Mouse (Mus musculus) ES-E14 (cell line): ENCODE data around the gene Nanos2. TPM values are rescaled to one million over a fixed set of nuclear protein-coding genes. Genes with fewer than 3 reads are reported as not detected.
A peak's percentile ranks its signal among the peaks of the same experiment; 100 is the strongest.

Experiments
- DNase-seq: peaks from one replicate; pipeline ENCODE4 v3.0.0-alpha.2; 2013; ENCODE audit warnings: low read depth, low spot score
- H3K27ac ChIP-seq: 2 replicates; pipeline ENCODE4 v1.5.1; 2012; ENCODE audit warnings: low read depth, mild to moderate bottlenecking, low read length, moderate library complexity, mixed read lengths; ENCODE audit not compliant: poor library complexity, insufficient read depth, severe bottlenecking
- H3K36me3 ChIP-seq: 2 replicates; pipeline ENCODE4 v1.6.1; 2012; ENCODE audit warnings: mild to moderate bottlenecking, low read length, moderate library complexity, mixed read lengths; ENCODE audit not compliant: control insufficient read depth, poor library complexity, insufficient read depth, severe bottlenecking
- H3K4me1 ChIP-seq, 2 experiments: fragments of 150-350 bp in 1 of 2; sonication (generic) in 1 of 2; 2 replicates each; pipeline ENCODE4 v1.6.1; 2012; ENCODE audit warnings: low read length in 2 of 2, mild to moderate bottlenecking in 1 of 2, mixed read lengths in 1 of 2; ENCODE audit not compliant: control insufficient read depth in 2 of 2, insufficient read depth in 2 of 2, poor library complexity in 1 of 2
- H3K4me3 ChIP-seq, 2 experiments: fragments of 150-350 bp in 1 of 2; sonication (generic) in 1 of 2; 2 replicates each; pipeline ENCODE4 v1.5.1; 2012; ENCODE audit warnings: low read length in 2 of 2, low read depth in 1 of 2, mild to moderate bottlenecking in 1 of 2, mixed read lengths in 1 of 2; ENCODE audit not compliant: insufficient read depth in 1 of 2, poor library complexity in 1 of 2, severe bottlenecking in 1 of 2
- H3K9ac ChIP-seq: 2 replicates; pipeline ENCODE4 v1.6.1; 2012; ENCODE audit warnings: low read depth, mild to moderate bottlenecking, low read length, mixed read lengths; ENCODE audit not compliant: poor library complexity, insufficient read depth, severe bottlenecking
- H3K9me3 ChIP-seq: fragments of 150-350 bp; sonication (generic); 2 replicates; pipeline ENCODE4 v1.6.1; 2012; ENCODE audit warnings: low read depth, mild to moderate bottlenecking, low read length; ENCODE audit not compliant: control insufficient read depth, insufficient read depth
- CHD2 ChIP-seq: IDR thresholded peaks from 2 replicates; pipeline ENCODE4 v1.6.1; 2014; ENCODE audit warnings: mild to moderate bottlenecking, low read depth, low read length, inconsistent platforms
- HCFC1 ChIP-seq: IDR thresholded peaks from 2 replicates; pipeline ENCODE4 v1.6.1; 2012; ENCODE audit warnings: low read length, inconsistent platforms, borderline replicate concordance; ENCODE audit not compliant: insufficient read depth
- MAFK ChIP-seq: IDR thresholded peaks from 2 replicates; pipeline ENCODE4 v1.6.1; 2014; ENCODE audit warnings: mild to moderate bottlenecking, low read depth, low read length, inconsistent platforms; ENCODE audit not compliant: insufficient read depth
- ZC3H11A ChIP-seq: IDR thresholded peaks from 2 replicates; pipeline ENCODE4 v1.6.1; 2012; ENCODE audit warnings: low read depth, mild to moderate bottlenecking, inconsistent platforms, low read length, borderline replicate concordance
- ZNF384 ChIP-seq: IDR thresholded peaks from 2 replicates; pipeline ENCODE4 v1.6.1; 2012; ENCODE audit warnings: low read depth, low read length, inconsistent platforms
- in situ Hi-C, 2 experiments: fragments of 600-800 bp; cut with MboI; formaldehyde crosslinking; loops; one replicate each; pipeline ENCODE4 v1.15.1; 2025; ENCODE audit warnings: low sequenced_read_pairs in 2 of 2, inconsistent platforms in 1 of 2; ENCODE audit not compliant: unreplicated experiment in 2 of 2
- total RNA-seq: library from RNA; depleted of rRNA; stranded (reverse); fragments of 300-350 nt; gene quantifications from 2 replicates; pipeline ENCODE4 v1.2.3, GENCODE M21; 2012; rRNA removed

Gene Nanos2
- total RNA-seq = not detected in 2 replicates

DNA sequence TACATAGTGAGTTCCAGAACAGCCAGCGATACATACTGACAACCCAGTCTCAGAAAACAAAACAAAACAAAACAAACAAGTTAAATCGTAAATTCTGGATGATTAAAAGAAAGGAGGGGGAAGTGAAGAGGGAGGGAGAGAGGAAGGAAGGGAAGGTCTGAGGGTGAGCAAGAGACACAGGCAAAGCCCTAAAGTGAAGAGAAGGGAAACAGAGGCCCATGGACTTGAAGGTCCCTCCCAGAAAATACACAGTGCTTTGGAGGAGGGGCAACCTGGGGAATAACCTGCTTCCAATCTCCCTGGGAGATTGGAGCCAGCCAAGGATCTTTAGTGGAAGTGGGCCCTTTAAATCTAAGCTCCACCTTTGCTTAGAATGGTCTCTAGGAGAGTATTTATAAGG is at the start of gene Nanos2:
Gene Nanos2, plus strand, starts transcription at position 301 of the 400 bp plus-strand sequence.
- Histone ChIP-seq H3K9ac (no peak within 1 kb of the TSS), H3K4me3 (no peak within 1 kb of the TSS), H3K36me3 (no peaks in the 10 kb centered on the region), H3K27ac (no peak within 1 kb of the TSS), H3K4me1 (peaks cover 0 to 3% of the 10 kb centered on the region in 2 experiments; a peak in 1 of 4 replicates), H3K9me3 (no peaks in the 10 kb centered on the region)
- in situ Hi-C loops = no loop called here
- TF ChIP-seq ZC3H11A (no peak), HCFC1 (no peak), MAFK (no peak), CHD2 (no peak), ZNF384 (no peak)
- no peak for DNase-seq

- DNase-seq = no peak
- Histone ChIP-seq H3K9ac (no peak overlapping the region), H3K9me3 (no peaks in the 10 kb centered on the region), H3K4me3 (no peak overlapping the region), H3K36me3 (no peaks in the 10 kb centered on the region), H3K4me1 (peaks cover 0 to 5% of the 10 kb centered on the region in 2 experiments; a peak in 3 of 4 replicates), H3K27ac (no peak overlapping the region)
- TF ChIP-seq MAFK = no peak
- no peak for TF ChIP-seq HCFC1
- TF ChIP-seq ZNF384 = no peak
- no peak for TF ChIP-seq CHD2
- no peak for TF ChIP-seq ZC3H11A
- in situ Hi-C loops = no loop called here
Measured at GRCm38 (mm10) chr7:18942376-18942775, 44.8 kb upstream of the Nanos2 start.

- TF ChIP-seq ZNF384 (no peak), ZC3H11A (no peak), HCFC1 (no peak), CHD2 (no peak), MAFK (no peak)
- no peak for DNase-seq
- in situ Hi-C loops = no loop called here
- Histone ChIP-seq H3K27ac (no peak overlapping the region), H3K4me3 (no peak overlapping the region), H3K9me3 (no peaks in the 10 kb centered on the region), H3K4me1 (peaks cover 0 to 7% of the 10 kb centered on the region in 2 experiments; a peak in 3 of 4 replicates), H3K9ac (no peak overlapping the region), H3K36me3 (no peaks in the 10 kb centered on the region)
Measured at GRCm38 (mm10) chr7:18942815-18943214, 44.4 kb upstream of the Nanos2 start.

- in situ Hi-C loops = no loop called here
- no peak for TF ChIP-seq ZNF384
- TF ChIP-seq HCFC1 = no peak
- no peak for TF ChIP-seq ZC3H11A
- no peak for TF ChIP-seq CHD2
- TF ChIP-seq MAFK = no peak
- no peaks in the 10 kb centered on the region for H3K36me3 ChIP-seq
- peaks cover 0 to 25% of the 10 kb centered on the region in 2 experiments; a peak in 2 of 4 replicates for H3K4me1 ChIP-seq
- no peak for DNase-seq
- H3K9me3 ChIP-seq = no peaks in the 10 kb centered on the region
- no peak overlapping the region for H3K9ac ChIP-seq
- H3K27ac ChIP-seq = 0 out of 2 replicates have a peak overlapping the region, but pooled peaks have one; percentile 17
- no peak overlapping the region for H3K4me3 ChIP-seq
Measured at GRCm38 (mm10) chr7:18948151-18948550, 39.0 kb upstream of the Nanos2 start.
